Mouse (Mus musculus) midbrain, embryonic 14.5 days (tissue): ENCODE results near the gene Gm9936. TPM values are rescaled to one million over a fixed set of nuclear protein-coding genes. Genes with fewer than 3 reads are reported as not detected.
"Not testable (repeated sequence)": the region's sequence is repeated elsewhere in the genome, so short reads cannot be mapped to it uniquely, and the experiment has no call there.

ENCODE experiments used
- ATAC-seq: fragments of 200-750 bp; cut with Nextera tagmentation; 2 replicates; pipeline ENCODE4 v1.8.0; 2017; ENCODE audit warnings: moderate number of reproducible peaks, moderate library complexity; ENCODE audit not compliant: low FRiP score, low TSS enrichment
- DNase-seq: peaks from one replicate; pipeline ENCODE4 v3.0.0-alpha.2; 2015
- H3K27ac ChIP-seq: fragments of 300-500 bp; sonication (generic); replicated peaks from 2 replicates; pipeline ENCODE4 v1.5.1; 2014; ENCODE audit warnings: mild to moderate bottlenecking, low read depth, low read length, moderate library complexity
- H3K27me3 ChIP-seq: fragments of 300-500 bp; sonication (generic); 2 replicates; pipeline ENCODE4 v1.6.1; 2014; ENCODE audit warnings: low read length, control low read depth, mixed read lengths; ENCODE audit not compliant: control insufficient read depth, insufficient read depth
- H3K36me3 ChIP-seq: fragments of 300-500 bp; sonication (generic); 2 replicates; pipeline ENCODE4 v1.6.1; 2014; ENCODE audit warnings: low read length, control low read depth; ENCODE audit not compliant: control insufficient read depth, insufficient read depth
- H3K4me1 ChIP-seq: fragments of 300-500 bp; sonication (generic); 2 replicates; pipeline ENCODE4 v1.6.1; 2014; ENCODE audit warnings: mild to moderate bottlenecking, antibody characterized with exemption, low read length, control low read depth; ENCODE audit not compliant: control insufficient read depth, insufficient read depth
- H3K4me2 ChIP-seq: fragments of 300-500 bp; sonication (generic); 2 replicates; pipeline ENCODE4 v1.6.1; 2014; ENCODE audit warnings: mild to moderate bottlenecking, low read length, moderate library complexity
- H3K4me3 ChIP-seq: fragments of 300-500 bp; sonication (generic); replicated peaks from 2 replicates; pipeline ENCODE4 v1.5.1; 2014; ENCODE audit warnings: low read depth, low read length
- H3K9ac ChIP-seq: fragments of 300-500 bp; sonication (generic); replicated peaks from 2 replicates; pipeline ENCODE4 v1.6.1; 2014; ENCODE audit warnings: mild to moderate bottlenecking, low read length, moderate library complexity
- H3K9me3 ChIP-seq: fragments of 300-500 bp; sonication (generic); 2 replicates; pipeline ENCODE4 v1.6.1; 2016; ENCODE audit warnings: low read length, control low read depth, mixed read lengths; ENCODE audit not compliant: control insufficient read depth
- WGBS: fragments of 180-500 bp; shearing (Covaris S2); extraction: QIAGEN DNeasy Blood & Tissue Kit; methylation state at CpG from one replicate; pipeline ENCODE4 v1.1.7; 2014; 5-methylcytosine and 5-hydroxymethylcytosine counted together
- polyA plus RNA-seq: library from polyadenylated mRNA; unstranded; fragments of >200 nt; fragmentation: Nextera tagmentation; extraction: Ambion mirVana; gene quantifications from 2 replicates; pipeline ENCODE4 v1.2.1, GENCODE M21; 2014

The Gm9936 gene
- polyA plus RNA-seq, 1 experiment from 2014 or later: 3.5 TPM

GRCm38 (mm10) chr5:114853364-114853763 lies 5.1 kb downstream of the Gm9936 start, which contains the start of gene 4930519G04Rik:
4930519G04Rik (plus strand) TSS chr5:114853664.
- not testable (repeated sequence) for H3K9ac ChIP-seq, H3K4me3 ChIP-seq, DNase-seq, ATAC-seq, H3K4me1 ChIP-seq, H3K9me3 ChIP-seq, H3K27ac ChIP-seq, H3K36me3 ChIP-seq, H3K4me2 ChIP-seq, H3K27me3 ChIP-seq
- 89% methylated on average over 3 of the region's 5 CpGs for WGBS

GRCm38 (mm10) chr5:114851565-114852236 lies 6.8 kb downstream of the Gm9936 start:
- no peaks in the 10 kb centered on the region for H3K4me1 ChIP-seq
- H3K9me3 ChIP-seq: no peaks in the 10 kb centered on the region
- WGBS: 88% methylated on average over 20 of the region's 20 CpGs
- DNase-seq (no peak), ATAC-seq (no peak)
- H3K4me2 ChIP-seq: no peak overlapping the region
- H3K27ac ChIP-seq: no peak overlapping the region
- no peak overlapping the region for H3K4me3 ChIP-seq
- no peaks in the 10 kb centered on the region for H3K27me3 ChIP-seq
- no peak overlapping the region for H3K9ac ChIP-seq
- H3K36me3 ChIP-seq: no peaks in the 10 kb centered on the region

GRCm38 (mm10) chr5:114844371-114844770 lies 14.1 kb downstream of the Gm9936 start:
- H3K4me1 ChIP-seq, H3K4me2 ChIP-seq, H3K9ac ChIP-seq, ATAC-seq, H3K27me3 ChIP-seq, H3K4me3 ChIP-seq, H3K9me3 ChIP-seq, H3K36me3 ChIP-seq, H3K27ac ChIP-seq, DNase-seq: not testable (repeated sequence)
- WGBS: 53% methylated on average over 2 of the region's 2 CpGs

GRCm38 (mm10) chr5:114842674-114843073 lies 15.8 kb downstream of the Gm9936 start:
- no peak overlapping the region for H3K27ac ChIP-seq
- H3K9ac ChIP-seq: no peak overlapping the region
- H3K27me3 ChIP-seq: no peaks in the 10 kb centered on the region
- WGBS: 64% methylated on average over 5 of the region's 5 CpGs
- H3K4me3 ChIP-seq: no peak overlapping the region
- H3K9me3 ChIP-seq: no peaks in the 10 kb centered on the region
- H3K36me3 ChIP-seq: no peaks in the 10 kb centered on the region
- DNase-seq (no peak), ATAC-seq (no peak)
- no peak overlapping the region for H3K4me2 ChIP-seq
- no peaks in the 10 kb centered on the region for H3K4me1 ChIP-seq

- ATAC-seq, H3K36me3 ChIP-seq, H3K4me1 ChIP-seq, H3K9ac ChIP-seq, H3K4me2 ChIP-seq, H3K9me3 ChIP-seq, H3K27me3 ChIP-seq, H3K27ac ChIP-seq, H3K4me3 ChIP-seq: not testable (repeated sequence)
- peak; percentile 56 for DNase-seq
- WGBS: 57% methylated on average over 3 of the region's 3 CpGs
These were observed 16.3 kb downstream of the Gm9936 start for GRCm38 (mm10) chr5:114842155-114842554.

GRCm38 (mm10) chr5:114840481-114840880 lies 18.0 kb downstream of the Gm9936 start:
- not testable (repeated sequence) for H3K4me2 ChIP-seq, DNase-seq, ATAC-seq, H3K4me3 ChIP-seq, H3K4me1 ChIP-seq, H3K9me3 ChIP-seq, H3K27ac ChIP-seq, H3K27me3 ChIP-seq, H3K9ac ChIP-seq, H3K36me3 ChIP-seq
- WGBS: 83% methylated on average over 5 of the region's 5 CpGs

- H3K4me1 ChIP-seq: no peaks in the 10 kb centered on the region
- no peak overlapping the region for H3K9ac ChIP-seq
- ATAC-seq (no peak), DNase-seq (no peak)
- H3K4me3 ChIP-seq: no peak overlapping the region
- no peaks in the 10 kb centered on the region for H3K27me3 ChIP-seq
- no peak overlapping the region for H3K4me2 ChIP-seq
- no peak overlapping the region for H3K27ac ChIP-seq
- WGBS: 68% methylated on average over 12 of the region's 12 CpGs
- H3K9me3 ChIP-seq: no peaks in the 10 kb centered on the region
- no peaks in the 10 kb centered on the region for H3K36me3 ChIP-seq
These were observed 21.6 kb downstream of the Gm9936 start for GRCm38 (mm10) chr5:114836886-114837285.

GRCm38 (mm10) chr5:114829740-114830139 lies 28.7 kb downstream of the Gm9936 start:
- H3K36me3 ChIP-seq: no peaks in the 10 kb centered on the region
- DNase-seq (no peak), ATAC-seq (no peak)
- H3K4me2 ChIP-seq: no peak overlapping the region
- H3K4me3 ChIP-seq: no peak overlapping the region
- H3K9ac ChIP-seq: no peak overlapping the region
- H3K27ac ChIP-seq: no peak overlapping the region
- 0 out of 2 replicates have a peak, but pooled peaks cover 3% of the 10 kb centered on the region for H3K4me1 ChIP-seq
- H3K27me3 ChIP-seq: no peaks in the 10 kb centered on the region
- no peaks in the 10 kb centered on the region for H3K9me3 ChIP-seq
- WGBS: 64% methylated on average over 3 of the region's 3 CpGs

- Histone ChIP-seq H3K4me1 (0 out of 2 replicates have a peak, but pooled peaks cover 3% of the 10 kb centered on the region), H3K36me3 (no peaks in the 10 kb centered on the region), H3K4me2 (no peak overlapping the region), H3K9me3 (no peaks in the 10 kb centered on the region), H3K27ac (no peak overlapping the region), H3K9ac (no peak overlapping the region), H3K4me3 (no peak overlapping the region), H3K27me3 (no peaks in the 10 kb centered on the region)
- ATAC-seq: no peak
- no peak for DNase-seq
- WGBS: 92% methylated on average over 12 of the region's 12 CpGs
These were observed 31.1 kb downstream of the Gm9936 start for GRCm38 (mm10) chr5:114827427-114827826.
